Mouse (Mus musculus) kidney, postnatal 0 days (tissue): ENCODE results near the gene Prdm13. TPM values are rescaled to one million over a fixed set of nuclear protein-coding genes. Genes with fewer than 3 reads are reported as not detected.

Experiments used
- ATAC-seq: fragments of 200-750 bp; cut with Nextera tagmentation; replicated peaks from 2 replicates; pipeline ENCODE4 v1.8.0; 2017; ENCODE audit warnings: low read depth, moderate number of reproducible peaks, moderate TSS enrichment, moderate library complexity; ENCODE audit not compliant: low FRiP score
- DNase-seq: peaks from one replicate; pipeline ENCODE4 v3.0.0-alpha.2; 2016; ENCODE audit warnings: low spot score
- H3K27ac ChIP-seq: fragments of 300-500 bp; sonication (generic); 2 replicates; pipeline ENCODE4 v1.5.1; 2014; ENCODE audit warnings: mild to moderate bottlenecking
- H3K27me3 ChIP-seq: fragments of 300-500 bp; sonication (generic); 2 replicates; pipeline ENCODE4 v1.6.1; 2014; ENCODE audit warnings: low read length, mixed read lengths; ENCODE audit not compliant: insufficient read depth
- H3K36me3 ChIP-seq: fragments of 300-500 bp; sonication (generic); 2 replicates; pipeline ENCODE4 v1.6.1; 2014; ENCODE audit warnings: low read length, mixed read lengths; ENCODE audit not compliant: insufficient read depth
- H3K4me1 ChIP-seq: fragments of 300-500 bp; sonication (generic); replicated peaks from 2 replicates; pipeline ENCODE4 v1.6.1; 2014; ENCODE audit warnings: antibody characterized with exemption, low read length, mixed read lengths; ENCODE audit not compliant: insufficient read depth
- H3K4me2 ChIP-seq: fragments of 300-500 bp; sonication (generic); 2 replicates; pipeline ENCODE4 v1.6.1; 2014; ENCODE audit warnings: mild to moderate bottlenecking, low read length, moderate library complexity, mixed read lengths
- H3K4me3 ChIP-seq: fragments of 300-500 bp; sonication (generic); replicated peaks from 2 replicates; pipeline ENCODE4 v1.5.1; 2014; ENCODE audit warnings: low read depth, low read length
- H3K9ac ChIP-seq: fragments of 300-500 bp; sonication (generic); 2 replicates; pipeline ENCODE4 v1.6.1; 2014; ENCODE audit warnings: low read depth, low read length
- H3K9me3 ChIP-seq: fragments of 300-500 bp; sonication (generic); replicated peaks from 2 replicates; pipeline ENCODE4 v1.6.1; 2016; ENCODE audit warnings: low read length, inconsistent platforms, mixed read lengths
- CTCF ChIP-seq: IDR thresholded peaks from 2 replicates; pipeline ENCODE4 v1.5.1; 2016; ENCODE audit warnings: antibody characterized with exemption, low read depth, mild to moderate bottlenecking, moderate library complexity
- WGBS: fragments of 180-500 bp; shearing (Covaris S2); extraction: QIAGEN DNeasy Blood & Tissue Kit; methylation state at CpG from one replicate; pipeline ENCODE4 v1.1.7; 2014; 5-methylcytosine and 5-hydroxymethylcytosine counted together
- polyA plus RNA-seq: library from polyadenylated mRNA; unstranded; fragments of >200 nt; fragmentation: Nextera tagmentation; extraction: Ambion mirVana; gene quantifications from 2 replicates; pipeline ENCODE4 v1.2.1, GENCODE M21; 2015

Gene Prdm13
- not detected in 2 replicates for polyA plus RNA-seq

DNA sequence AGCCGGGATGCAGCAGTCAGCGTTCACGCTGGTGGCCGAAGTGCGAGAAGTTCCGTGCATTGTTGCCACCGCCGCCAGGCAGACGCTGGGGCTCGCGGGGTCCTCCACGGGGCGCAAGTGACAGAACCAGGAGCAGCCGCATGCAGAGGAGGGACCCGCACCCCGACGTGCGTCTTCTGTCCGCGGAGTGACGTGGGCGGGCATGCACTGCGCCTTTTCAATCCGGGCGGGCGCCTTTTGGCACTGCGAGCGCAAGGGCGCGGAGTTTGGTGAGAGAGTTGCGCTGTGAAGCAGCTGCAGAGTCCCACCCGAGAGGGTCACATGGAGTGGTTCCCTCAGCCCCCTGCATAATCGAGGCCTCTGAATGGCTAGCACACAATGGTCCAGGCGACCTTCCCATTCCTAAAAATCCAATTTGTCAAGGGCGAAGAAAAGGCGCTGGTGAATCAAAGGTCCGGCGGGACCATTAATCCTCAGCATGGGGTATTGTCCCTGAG lies at the start of gene Prdm13:
Gene Prdm13 (minus strand): TSS at position 369 of the 497 bp plus-strand sequence.
- TF ChIP-seq CTCF: no peak
- no peak within 1 kb of the TSS for H3K4me2 ChIP-seq

DNA sequence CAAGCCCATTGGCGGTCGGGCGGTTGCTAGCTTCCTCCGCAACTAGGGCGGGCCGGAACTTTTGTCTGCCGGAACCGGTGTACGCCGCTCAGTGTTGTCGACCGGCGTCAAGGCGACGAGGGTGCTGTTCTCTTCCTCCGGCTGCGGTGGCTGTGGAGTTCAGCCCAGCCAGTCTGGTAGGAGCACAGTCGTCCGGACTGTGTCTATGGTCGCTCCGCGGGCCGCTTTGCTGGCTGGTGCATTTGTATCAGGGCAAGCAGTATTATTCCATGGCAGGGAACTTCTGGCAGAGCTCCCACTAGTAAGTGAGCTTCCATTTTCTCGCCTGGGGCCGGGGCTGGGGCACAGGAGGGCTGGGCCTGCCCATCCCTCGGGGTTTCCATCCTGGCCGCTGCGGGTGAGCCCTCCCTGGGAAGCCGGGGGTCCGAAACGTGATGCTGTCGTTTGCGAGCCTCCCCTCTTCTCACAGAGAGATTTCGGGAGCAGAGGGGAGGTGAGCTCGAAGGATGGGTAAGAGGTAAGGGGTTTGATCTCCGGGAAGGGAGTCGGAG lies 41.9 kb upstream of the Prdm13 start, which contains the start of gene Ccnc:
Gene Ccnc (plus strand): TSS at position 87 of the 551 bp plus-strand sequence.
- H3K27me3 ChIP-seq: no peaks in the 10 kb centered on the region
- ATAC-seq (peak; percentile 99), DNase-seq (peak; percentile 96)
- no peaks in the 10 kb centered on the region for H3K9me3 ChIP-seq
- no peaks in the 10 kb centered on the region for H3K36me3 ChIP-seq
- peak within 1 kb of the TSS; percentile 80 for H3K9ac ChIP-seq
- peak within 1 kb of the TSS; percentile 76 for H3K27ac ChIP-seq
- 0 out of 2 replicates have a peak, but pooled peaks cover 4% of the 10 kb centered on the region for H3K4me1 ChIP-seq
- TF ChIP-seq CTCF: no peak
- under 1% methylated on average over 37 of the region's 37 CpGs for WGBS
- H3K4me3 ChIP-seq: peak within 1 kb of the TSS; percentile 90
- peak within 1 kb of the TSS; percentile 86 for H3K4me2 ChIP-seq

More for the DNA sequence above, at the start of gene Prdm13:
- DNase-seq (no peak), ATAC-seq (no peak)
- no peaks in the 10 kb centered on the region for H3K36me3 ChIP-seq
- H3K27ac ChIP-seq: no peak within 1 kb of the TSS
- no peak within 1 kb of the TSS for H3K4me3 ChIP-seq
- H3K9ac ChIP-seq: no peak within 1 kb of the TSS
- H3K4me1 ChIP-seq: peaks cover 4% of the 10 kb centered on the region; the same call in 1 of the 2 replicates
- WGBS: under 1% methylated on average over 38 of the region's 38 CpGs
- H3K9me3 ChIP-seq: no peaks in the 10 kb centered on the region
- H3K27me3 ChIP-seq: peaks cover 96% of the 10 kb centered on the region

DNA sequence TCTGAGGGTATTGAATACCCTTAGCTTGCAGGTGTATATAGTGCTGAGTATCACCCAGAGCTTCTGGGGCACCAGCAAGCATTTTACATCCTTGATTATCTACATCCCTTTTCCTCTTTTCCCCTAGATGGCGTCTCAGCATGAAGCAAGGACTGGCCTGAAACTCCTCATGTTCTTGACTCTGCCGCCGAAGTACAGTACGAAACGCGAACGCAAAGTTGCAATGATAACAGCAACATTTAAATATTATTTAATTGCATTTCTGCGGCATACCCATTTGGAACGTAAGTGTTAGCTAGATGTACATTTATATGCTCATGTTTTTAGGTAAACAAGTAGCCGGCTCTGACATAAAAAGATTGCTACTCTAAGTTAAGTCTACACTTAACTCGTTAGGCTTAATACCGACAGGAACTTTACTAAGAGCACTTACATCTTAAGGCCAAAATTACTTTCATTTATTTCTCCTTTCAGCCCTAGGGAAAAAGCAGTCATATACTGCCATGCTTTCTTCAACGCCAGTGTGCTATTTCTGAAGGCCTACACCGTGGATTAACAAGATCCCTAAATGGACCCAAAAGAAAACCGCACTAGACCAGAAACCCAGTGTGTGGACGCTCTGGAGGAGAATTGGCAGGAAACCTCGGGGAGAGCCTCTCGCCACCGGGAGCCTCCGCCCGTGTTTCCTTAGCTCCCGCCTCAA lies 41.3 kb upstream of the Prdm13 start:
- H3K9me3 ChIP-seq: no peaks in the 10 kb centered on the region
- no peaks in the 10 kb centered on the region for H3K27me3 ChIP-seq
- peak; percentile 70 for TF ChIP-seq CTCF
- H3K36me3 ChIP-seq: no peaks in the 10 kb centered on the region
- H3K9ac ChIP-seq: peak overlapping the region; percentile 80
- DNase-seq (peak; percentile 87), ATAC-seq (no peak)
- 0 out of 2 replicates have a peak, but pooled peaks cover 4% of the 10 kb centered on the region for H3K4me1 ChIP-seq
- H3K27ac ChIP-seq: peak overlapping the region; percentile 76
- H3K4me3 ChIP-seq: peak overlapping the region; percentile 90
- 1% methylated on average over 22 of the region's 22 CpGs for WGBS
- H3K4me2 ChIP-seq: peak overlapping the region; percentile 86

DNA sequence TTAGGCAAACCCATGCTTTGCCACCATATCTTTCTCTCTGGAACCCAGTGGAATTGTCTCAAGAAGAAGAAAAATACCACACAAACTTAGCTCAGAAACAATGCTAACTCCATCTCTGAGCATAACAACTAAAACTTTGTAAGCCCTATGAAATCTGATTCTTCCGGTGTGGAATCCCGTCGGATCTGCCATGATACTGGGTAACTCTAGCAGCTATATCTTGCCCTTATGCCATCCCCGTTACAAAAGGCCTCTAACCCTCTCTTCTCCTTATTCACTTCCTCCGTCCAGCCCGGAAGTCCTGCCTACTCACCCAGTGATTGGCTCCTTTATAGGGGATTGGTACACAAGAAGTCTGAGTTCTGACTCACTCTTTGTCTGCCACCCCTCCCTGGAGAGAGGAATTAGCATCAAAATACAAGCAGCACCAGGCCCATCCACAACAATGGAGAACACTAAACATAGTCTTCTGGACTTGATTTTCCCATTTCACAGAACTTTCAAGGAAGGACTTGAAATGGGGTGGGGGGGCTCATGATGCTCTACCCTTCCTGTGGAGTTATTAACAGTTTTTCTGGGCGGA lies 37.1 kb upstream of the Prdm13 start:
- Histone ChIP-seq H3K4me1 (no peaks in the 10 kb centered on the region), H3K4me2 (no peak overlapping the region), H3K36me3 (no peaks in the 10 kb centered on the region), H3K4me3 (no peak overlapping the region), H3K27me3 (no peaks in the 10 kb centered on the region), H3K27ac (no peak overlapping the region), H3K9ac (no peak overlapping the region), H3K9me3 (no peaks in the 10 kb centered on the region)
- ATAC-seq (no peak), DNase-seq (no peak)
- 57% methylated on average over 7 of the region's 7 CpGs for WGBS
- TF ChIP-seq CTCF: no peak

DNA sequence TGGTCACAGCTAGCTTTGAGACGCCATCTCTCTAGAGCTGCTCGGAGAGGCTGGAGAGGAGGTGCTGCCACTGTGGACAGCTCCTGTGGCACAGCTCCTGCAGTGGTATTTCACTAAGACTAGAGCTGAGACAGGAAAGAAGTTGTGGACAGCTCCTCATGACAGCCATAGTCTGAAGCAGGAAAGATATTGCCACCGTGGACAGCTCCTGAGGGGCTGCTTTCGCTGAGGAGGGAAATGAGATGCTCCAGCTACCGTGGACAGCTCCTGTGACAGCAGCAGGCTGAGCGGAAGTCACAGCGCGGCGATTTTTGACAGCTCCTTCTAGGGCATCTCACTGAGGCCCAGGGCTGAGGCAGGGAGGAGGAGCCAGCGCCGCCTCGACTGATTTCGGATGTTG lies 26.4 kb upstream of the Prdm13 start:
- TF ChIP-seq CTCF: peak; percentile 19; the same call in 1 of the 2 replicates
- no peak overlapping the region for H3K9ac ChIP-seq
- no peaks in the 10 kb centered on the region for H3K27me3 ChIP-seq
- H3K4me2 ChIP-seq: no peak overlapping the region
- no peaks in the 10 kb centered on the region for H3K9me3 ChIP-seq
- H3K4me1 ChIP-seq: no peaks in the 10 kb centered on the region
- peak; percentile 98 for DNase-seq
- ATAC-seq: peak; percentile 96
- H3K4me3 ChIP-seq: no peak overlapping the region
- WGBS: 4% methylated on average over 13 of the region's 13 CpGs
- H3K27ac ChIP-seq: no peak overlapping the region
- H3K36me3 ChIP-seq: no peaks in the 10 kb centered on the region

DNA sequence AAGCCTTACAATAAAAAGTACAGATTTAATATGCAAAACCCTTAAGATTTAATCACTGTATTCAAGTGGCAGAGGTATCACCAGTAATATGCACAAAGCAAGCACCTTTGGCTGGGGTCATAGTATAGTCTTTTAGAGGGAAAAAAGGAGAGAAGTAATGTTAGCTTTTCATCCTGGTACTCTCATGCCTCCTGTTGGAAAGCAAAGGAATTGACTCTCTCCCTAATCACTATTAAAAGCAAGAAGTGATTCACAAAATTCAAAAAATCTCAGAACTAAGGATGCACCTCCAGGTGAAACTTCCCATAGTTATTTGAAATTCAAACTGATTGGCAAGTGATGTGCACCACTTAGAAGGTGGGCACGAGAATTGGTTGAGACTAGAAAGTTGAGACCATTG lies 19.3 kb upstream of the Prdm13 start:
- no peaks in the 10 kb centered on the region for H3K36me3 ChIP-seq
- H3K4me3 ChIP-seq: no peak overlapping the region
- no peaks in the 10 kb centered on the region for H3K27me3 ChIP-seq
- no peak for ATAC-seq
- H3K9ac ChIP-seq: no peak overlapping the region
- no peaks in the 10 kb centered on the region for H3K4me1 ChIP-seq
- no peak; the same call in 1 of the 2 replicates for TF ChIP-seq CTCF
- 60% methylated on average over 1 of the region's 1 CpGs for WGBS
- H3K9me3 ChIP-seq: no peaks in the 10 kb centered on the region
- DNase-seq: no peak
- H3K4me2 ChIP-seq: no peak overlapping the region
- H3K27ac ChIP-seq: no peak overlapping the region
